Mouse (Mus musculus) 416B (cell line): ENCODE measurements around the gene Kiz.

Experiments used
- DNase-seq: peaks from one replicate; pipeline ENCODE4 v3.0.0; 2011; ENCODE audit warnings: low read depth

Gene Kiz

DNA sequence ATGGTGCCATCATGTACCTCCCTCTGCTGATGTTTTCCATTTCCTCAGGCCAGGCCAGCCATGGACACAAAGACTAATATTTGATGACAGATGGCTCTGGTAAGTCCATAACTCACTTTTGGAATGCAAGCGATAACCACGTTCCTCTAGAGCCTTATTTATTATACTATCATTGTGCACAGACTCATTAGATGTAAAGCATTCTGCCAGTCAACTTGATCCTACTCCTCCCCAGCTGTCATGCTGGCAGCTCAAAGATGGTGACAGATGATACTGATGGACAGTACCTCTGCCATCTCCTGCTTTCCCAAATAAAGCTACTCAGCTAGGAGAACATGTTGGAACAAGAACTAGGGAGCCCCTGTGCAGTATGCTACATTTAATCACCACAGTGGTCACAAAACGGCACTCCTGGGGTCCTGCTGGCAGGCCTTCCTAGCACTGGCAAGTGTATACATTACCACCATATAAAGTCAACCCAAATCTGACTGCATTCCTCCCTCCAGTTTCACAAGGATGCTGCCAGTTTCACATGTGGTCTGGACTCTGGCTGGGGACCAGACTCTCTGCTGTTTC, 119.9 kb downstream of the Kiz start:
- no peak for DNase-seq

- no peak for DNase-seq
Measured at GRCm38 (mm10) chr2:146982786-146983185, 127.1 kb downstream of the Kiz start.

GRCm38 (mm10) chr2:146984831-146985230, 129.2 kb downstream of the Kiz start:
- DNase-seq, result no peak

DNA sequence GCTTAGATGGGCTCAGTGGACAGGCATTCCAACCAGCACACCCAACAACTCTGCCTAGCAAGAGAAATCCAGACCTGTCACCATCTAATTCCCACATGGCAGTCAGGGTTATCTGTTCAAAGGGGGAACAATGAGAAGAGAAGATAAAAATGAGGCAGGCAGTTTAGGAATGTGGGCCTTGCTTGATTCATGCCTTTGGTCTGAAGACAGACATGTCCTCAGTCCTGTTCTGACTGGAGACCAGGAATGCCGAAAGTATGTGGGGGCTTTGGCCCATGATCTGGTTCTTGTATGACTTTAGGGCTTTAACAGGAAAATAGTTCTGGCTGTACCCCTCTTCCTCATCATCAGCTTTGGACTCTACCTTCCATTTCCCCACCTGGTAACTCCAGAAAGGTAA, 130.1 kb downstream of the Kiz start:
- no peak for DNase-seq

- no peak for DNase-seq
Measured at GRCm38 (mm10) chr2:146986429-146986828, 130.8 kb downstream of the Kiz start.

GRCm38 (mm10) chr2:147007265-147007664, 151.6 kb downstream of the Kiz start:
- no peak for DNase-seq

DNA sequence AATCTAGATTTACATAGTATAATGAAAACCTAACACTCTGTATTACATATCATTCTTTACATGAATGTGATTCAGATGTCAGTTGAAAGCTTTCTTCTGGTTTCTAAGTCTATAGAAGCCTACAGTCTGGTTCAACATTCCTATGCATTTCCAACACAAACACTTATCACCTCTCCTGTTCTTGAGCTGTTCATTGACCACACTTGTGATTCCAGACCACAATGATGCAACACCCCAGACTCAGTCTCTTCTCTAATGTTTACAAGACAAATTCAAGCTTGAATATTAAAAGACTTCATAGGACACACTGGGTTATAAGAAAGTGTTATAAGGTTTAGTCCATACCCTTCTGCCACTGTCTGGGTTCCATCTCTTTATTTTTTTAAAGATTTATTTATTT, 153.4 kb downstream of the Kiz start:
- no peak for DNase-seq

GRCm38 (mm10) chr2:147010141-147010540, 154.5 kb downstream of the Kiz start:
- DNase-seq, result peak; percentile 48

GRCm38 (mm10) chr2:147010952-147011351, 155.3 kb downstream of the Kiz start:
- DNase-seq, result no peak

- peak; percentile 86 for DNase-seq
Measured at GRCm38 (mm10) chr2:147011474-147012140, 155.9 kb downstream of the Kiz start.

GRCm38 (mm10) chr2:147012141-147012622, 156.5 kb downstream of the Kiz start:
- DNase-seq, result no peak

DNA sequence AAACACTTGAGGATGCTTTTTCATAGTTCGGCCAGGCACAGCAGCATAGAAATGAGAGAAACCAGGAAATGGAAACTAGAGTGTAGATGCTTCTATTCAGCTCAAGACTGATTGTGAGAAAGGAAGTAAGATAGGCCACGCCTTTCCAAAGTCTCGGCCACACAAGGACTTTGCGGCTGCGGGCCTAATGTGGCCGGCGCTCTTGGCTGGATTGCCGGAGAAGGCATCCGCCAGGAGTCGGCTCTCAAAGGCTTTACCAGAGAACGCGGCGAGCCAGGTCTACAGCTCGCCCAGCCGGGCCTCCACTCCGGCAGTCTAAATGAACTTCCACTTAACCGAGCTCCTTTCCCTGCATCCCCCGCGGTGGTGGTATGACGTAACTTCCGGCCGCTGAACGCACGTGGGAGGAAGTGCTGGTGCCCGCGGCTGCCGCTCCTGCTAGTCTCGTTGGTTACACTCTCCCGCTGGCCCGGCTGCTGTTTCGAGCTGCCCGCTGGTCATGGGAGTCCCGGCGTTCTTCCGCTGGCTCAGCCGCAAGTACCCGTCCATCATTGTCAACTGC, 157.0 kb downstream of the Kiz start, which contains the start of gene Xrn2:
TSS of gene Xrn2 (plus strand) at position 374 of the 562 bp plus-strand sequence.
- DNase-seq, result peak; percentile 96

GRCm38 (mm10) chr2:147013194-147013969, 157.7 kb downstream of the Kiz start:
- DNase-seq, result peak; percentile 80

GRCm38 (mm10) chr2:147014101-147014886, 158.6 kb downstream of the Kiz start:
- DNase-seq, result peak; percentile 64
